Mouse (Mus musculus) megakaryocyte, embryonic 14.5 days (primary cell): ENCODE results near the gene Slc13a1. TPM values are rescaled to one million over a fixed set of nuclear protein-coding genes. Genes with fewer than 3 reads are reported as not detected.

Experiments
- H3K27me3 ChIP-seq: replicated peaks from 2 replicates; pipeline ENCODE3; 2012; ENCODE audit warnings: inconsistent platforms
- H3K36me3 ChIP-seq: replicated peaks from 2 replicates; pipeline ENCODE3; 2012; ENCODE audit warnings: low read length, inconsistent platforms, mixed read lengths
- H3K4me1 ChIP-seq: 2 replicates; pipeline ENCODE4 v1.6.1; 2012; ENCODE audit warnings: inconsistent platforms
- H3K4me3 ChIP-seq: replicated peaks from 2 replicates; pipeline ENCODE3; 2012; ENCODE audit warnings: moderate library complexity, mild to moderate bottlenecking, inconsistent platforms
- H3K9me3 ChIP-seq: 2 replicates; pipeline ENCODE4 v1.6.1; 2012; ENCODE audit warnings: inconsistent platforms
- FLI1 ChIP-seq: IDR thresholded peaks from 2 replicates; pipeline ENCODE4 v1.6.1; 2012; ENCODE audit warnings: low read length, inconsistent platforms, mixed read lengths
- GATA1 ChIP-seq: IDR thresholded peaks from 3 replicates; pipeline ENCODE4 v1.6.1; 2012; ENCODE audit warnings: mixed read lengths, low read length, inconsistent platforms, borderline replicate concordance
- polyA plus RNA-seq: library from polyadenylated mRNA; stranded (reverse); fragments of >175 nt; gene quantifications from 2 replicates; pipeline ENCODE4 v1.2.3, GENCODE M21; 2012; ENCODE audit warnings: low replicate concordance; ENCODE audit not compliant: insufficient read depth

The Slc13a1 gene
- polyA plus RNA-seq, 1 experiment, result not detected

- H3K4me3 ChIP-seq, result no peak overlapping the region
- no peaks in the 10 kb centered on the region for H3K27me3 ChIP-seq
- H3K4me1 ChIP-seq, result no peaks in the 10 kb centered on the region
- H3K36me3 ChIP-seq, result no peaks in the 10 kb centered on the region
- TF ChIP-seq GATA1, result no peak
- TF ChIP-seq FLI1, result no peak
- 0 out of 2 replicates have a peak, but pooled peaks cover 3% of the 10 kb centered on the region for H3K9me3 ChIP-seq
Measured at GRCm38 (mm10) chr6:24100705-24101104, 67.2 kb downstream of the Slc13a1 start.

- no peaks in the 10 kb centered on the region for H3K4me1 ChIP-seq
- H3K9me3 ChIP-seq, result no peaks in the 10 kb centered on the region
- H3K36me3 ChIP-seq, result no peaks in the 10 kb centered on the region
- no peaks in the 10 kb centered on the region for H3K27me3 ChIP-seq
- TF ChIP-seq FLI1, result no peak
- no peak for TF ChIP-seq GATA1
- no peak overlapping the region for H3K4me3 ChIP-seq
Measured at GRCm38 (mm10) chr6:24097400-24097799, 70.5 kb downstream of the Slc13a1 start.

DNA sequence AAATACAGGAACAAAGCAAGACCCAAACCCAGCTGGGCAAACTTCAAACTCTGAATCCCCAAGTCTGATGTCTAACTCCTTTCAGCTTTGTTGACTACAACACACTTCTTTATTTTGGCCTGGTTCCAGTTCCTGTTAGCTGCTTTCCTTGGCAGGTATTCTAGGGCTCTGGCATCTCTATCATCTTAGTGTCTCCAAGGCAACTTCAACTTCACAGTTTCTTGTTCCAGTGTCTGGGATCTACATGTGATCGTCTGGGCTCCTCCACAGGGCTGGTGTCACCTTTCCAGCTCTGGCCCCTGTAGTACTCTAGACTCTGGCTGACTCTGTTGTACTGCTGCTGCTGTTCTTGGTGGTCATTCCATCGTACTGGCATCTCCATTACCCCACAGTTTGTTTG lies 91.8 kb downstream of the Slc13a1 start:
- Histone ChIP-seq H3K36me3 (no peaks in the 10 kb centered on the region), H3K27me3 (no peaks in the 10 kb centered on the region), H3K4me1 (no peaks in the 10 kb centered on the region), H3K9me3 (no peaks in the 10 kb centered on the region), H3K4me3 (no peak overlapping the region)
- TF ChIP-seq GATA1 (no peak), FLI1 (no peak)

GRCm38 (mm10) chr6:24072804-24073203 lies 95.1 kb downstream of the Slc13a1 start:
- H3K4me1 ChIP-seq, result no peaks in the 10 kb centered on the region
- TF ChIP-seq GATA1 (no peak), FLI1 (no peak)
- H3K27me3 ChIP-seq, result no peaks in the 10 kb centered on the region
- H3K9me3 ChIP-seq, result no peaks in the 10 kb centered on the region
- H3K4me3 ChIP-seq, result no peak overlapping the region
- no peaks in the 10 kb centered on the region for H3K36me3 ChIP-seq

- H3K4me3 ChIP-seq, result no peak overlapping the region
- no peaks in the 10 kb centered on the region for H3K36me3 ChIP-seq
- peaks cover 15% of the 10 kb centered on the region for H3K9me3 ChIP-seq
- no peaks in the 10 kb centered on the region for H3K4me1 ChIP-seq
- TF ChIP-seq GATA1 (no peak), FLI1 (no peak)
- H3K27me3 ChIP-seq, result no peaks in the 10 kb centered on the region
Measured at GRCm38 (mm10) chr6:24059754-24060153, 108.1 kb downstream of the Slc13a1 start.

DNA sequence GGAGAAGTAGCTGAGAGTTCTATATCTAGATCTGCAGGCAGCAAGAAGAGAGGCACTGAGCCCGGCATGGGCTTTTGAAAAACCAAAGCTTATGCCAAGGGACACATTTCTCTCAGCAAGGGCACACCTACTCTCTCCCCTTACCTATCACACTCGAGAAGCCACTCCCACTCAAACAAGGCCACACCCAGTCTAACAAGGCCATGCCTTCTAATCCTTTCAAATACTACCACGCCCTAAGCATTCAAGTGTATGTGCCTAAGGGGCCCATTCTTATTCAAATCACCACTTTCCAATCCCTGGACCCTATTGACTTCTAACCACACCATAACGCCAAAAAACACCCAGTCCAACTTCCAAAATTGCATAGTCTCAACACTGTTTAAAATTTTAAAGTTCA lies 112.8 kb downstream of the Slc13a1 start:
- H3K9me3 ChIP-seq, result peaks cover 16% of the 10 kb centered on the region
- no peaks in the 10 kb centered on the region for H3K27me3 ChIP-seq
- no peaks in the 10 kb centered on the region for H3K4me1 ChIP-seq
- no peak overlapping the region for H3K4me3 ChIP-seq
- TF ChIP-seq FLI1, result no peak
- no peak for TF ChIP-seq GATA1
- no peaks in the 10 kb centered on the region for H3K36me3 ChIP-seq

DNA sequence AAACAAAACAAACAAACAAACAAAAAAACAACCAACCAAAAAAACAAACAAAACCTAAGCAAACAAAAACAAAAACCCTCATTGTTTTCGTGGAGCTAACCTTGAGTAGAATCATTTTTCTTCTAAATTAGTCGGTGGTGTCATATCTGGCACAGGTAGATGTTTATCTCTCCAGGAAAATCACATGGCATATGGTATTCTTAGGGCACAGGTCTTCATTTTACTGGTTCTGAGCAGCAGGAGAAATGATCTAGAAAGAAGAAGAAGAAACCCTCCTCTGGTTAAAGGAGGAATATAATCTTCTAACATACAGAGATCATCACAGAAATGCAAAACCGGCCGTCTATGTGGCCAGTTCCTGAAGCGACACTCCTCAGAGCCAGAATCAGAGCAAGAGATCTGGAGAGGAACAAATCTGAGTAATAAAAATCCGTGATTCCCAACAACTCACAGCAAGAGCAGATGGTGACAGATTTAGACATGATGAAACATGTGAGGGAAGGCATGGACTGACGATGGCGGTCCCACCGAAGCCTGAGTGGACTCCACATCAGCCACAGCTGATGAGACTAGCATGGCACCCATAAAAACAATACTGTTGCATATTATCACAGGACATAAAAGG lies 113.7 kb downstream of the Slc13a1 start:
- Histone ChIP-seq H3K36me3 (no peaks in the 10 kb centered on the region), H3K4me1 (no peaks in the 10 kb centered on the region), H3K27me3 (no peaks in the 10 kb centered on the region), H3K9me3 (peaks cover 16% of the 10 kb centered on the region), H3K4me3 (no peak overlapping the region)
- no peak for TF ChIP-seq FLI1
- TF ChIP-seq GATA1, result no peak

- TF ChIP-seq GATA1, result no peak
- no peak for TF ChIP-seq FLI1
- Histone ChIP-seq H3K27me3 (no peaks in the 10 kb centered on the region), H3K4me3 (no peak overlapping the region), H3K36me3 (no peaks in the 10 kb centered on the region), H3K4me1 (no peaks in the 10 kb centered on the region), H3K9me3 (0 out of 2 replicates have a peak, but pooled peaks cover 5% of the 10 kb centered on the region)
Measured at GRCm38 (mm10) chr6:24047014-24047770, 120.7 kb downstream of the Slc13a1 start.

DNA sequence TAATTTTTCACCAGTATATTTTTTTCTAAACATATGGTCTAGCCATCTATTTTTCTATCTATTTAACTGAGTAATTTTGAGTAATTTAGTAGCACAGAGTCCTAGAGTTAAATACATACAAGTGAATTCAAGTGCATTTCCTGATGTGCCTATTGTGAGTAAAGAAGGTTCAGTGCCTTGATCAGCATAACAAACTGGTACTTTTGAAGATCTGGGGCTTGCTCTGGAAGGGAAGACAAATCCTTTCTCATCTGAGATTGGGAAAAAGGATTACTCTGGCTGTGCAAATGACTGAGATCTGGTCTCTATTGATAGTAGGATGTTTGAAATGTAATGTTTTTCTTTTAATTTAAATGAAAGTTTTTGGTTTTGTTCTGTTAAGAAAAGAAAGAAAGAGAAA lies 124.4 kb downstream of the Slc13a1 start:
- no peaks in the 10 kb centered on the region for H3K27me3 ChIP-seq
- H3K36me3 ChIP-seq, result no peaks in the 10 kb centered on the region
- H3K4me3 ChIP-seq, result no peak overlapping the region
- no peaks in the 10 kb centered on the region for H3K4me1 ChIP-seq
- H3K9me3 ChIP-seq, result 0 out of 2 replicates have a peak, but pooled peaks cover 5% of the 10 kb centered on the region
- no peak for TF ChIP-seq GATA1
- no peak for TF ChIP-seq FLI1

Other genes with a start within 250 kb of the Slc13a1 start
- not detected in 2 replicates for gene Tas2r118, start 198.0 kb downstream of the Slc13a1 start, polyA plus RNA-seq